Mouse (Mus musculus) T-cell, adult 66 days (primary cell): Measurements from ENCODE around the gene Pvr. TPM values are rescaled to one million over a fixed set of nuclear protein-coding genes. Genes with fewer than 3 reads are reported as not detected.

Experiments used
- total RNA-seq, 2 experiments: library from RNA; stranded (reverse); gene quantifications; 3 replicates in 1 of 2; 4 replicates in 1 of 2; pipeline ENCODE4 v1.2.4; 2023

Pvr gene
- total RNA-seq, result 10 to 100 TPM; 69.4 to 80.7 TPM

DNA sequence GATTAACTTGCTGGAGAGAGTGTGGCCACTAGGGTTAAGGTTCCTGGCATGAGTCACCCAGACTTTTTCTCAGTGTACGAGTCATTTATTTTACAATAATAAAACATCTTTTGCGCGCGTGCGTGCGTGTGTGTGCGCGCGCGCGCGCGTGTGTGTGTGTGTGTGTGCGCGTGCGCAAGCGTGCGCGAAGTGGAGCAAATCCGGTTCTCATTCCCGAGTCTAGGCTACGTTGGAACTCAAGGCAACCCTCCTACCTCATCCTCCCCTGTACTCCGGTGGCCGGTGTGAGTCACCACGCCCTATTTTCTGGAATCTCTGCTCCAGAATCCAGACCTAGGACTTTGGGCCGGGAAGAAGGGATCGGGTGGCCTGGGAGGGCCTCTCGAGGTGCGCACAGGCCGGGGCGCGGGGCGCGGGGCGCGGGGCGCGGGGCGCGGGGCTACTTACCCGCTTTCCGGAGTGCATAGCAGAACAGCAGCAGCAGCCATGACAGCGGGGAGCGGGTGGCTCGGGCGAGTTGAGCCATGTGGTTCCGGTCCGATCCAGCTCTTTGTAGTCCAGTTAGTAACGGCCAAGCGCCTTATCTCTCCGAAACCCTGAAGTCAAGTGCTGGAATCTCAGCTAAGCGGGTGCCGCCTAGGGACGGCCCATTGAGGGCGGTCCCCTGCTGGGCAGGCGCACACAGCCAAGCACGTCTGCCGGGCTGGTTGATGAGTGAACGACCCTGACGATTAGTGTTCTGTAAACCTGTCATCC lies at the start of gene Pvr:
Gene Pvr, minus strand, starts transcription at position 655 of the 756 bp plus-strand sequence.

DNA sequence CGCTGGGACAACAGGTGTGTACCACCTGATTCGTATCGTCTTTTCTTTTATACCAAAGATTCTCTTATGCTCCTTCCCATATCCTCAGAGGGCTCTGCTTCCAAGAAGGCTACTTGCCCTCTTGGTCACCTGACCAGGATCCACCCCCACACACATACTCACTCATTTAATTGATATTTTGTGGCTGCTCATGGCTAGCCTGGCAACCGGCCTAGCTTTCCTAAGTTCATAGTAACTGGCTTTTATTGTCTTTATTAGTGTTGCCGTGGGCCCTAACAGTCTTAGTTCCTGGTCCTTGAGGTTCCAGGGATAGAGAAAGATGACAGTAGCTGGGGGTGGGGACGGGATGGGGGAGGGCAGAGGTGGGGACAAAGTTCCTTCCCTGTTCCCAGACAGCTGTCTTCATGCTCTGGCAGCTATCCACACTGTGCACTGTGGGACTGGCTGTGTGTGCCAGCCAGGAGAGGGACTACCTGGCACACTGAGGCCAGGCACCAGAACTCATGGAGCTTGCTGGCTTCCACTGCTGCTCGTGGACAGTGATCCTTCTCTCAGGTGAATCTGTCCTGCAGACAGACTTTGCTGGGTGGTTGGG lies 44.1 kb upstream of the Pvr start, which contains the start of gene Ceacam20:
Gene Ceacam20, plus strand, starts transcription at position 428 of the 595 bp plus-strand sequence.

DNA sequence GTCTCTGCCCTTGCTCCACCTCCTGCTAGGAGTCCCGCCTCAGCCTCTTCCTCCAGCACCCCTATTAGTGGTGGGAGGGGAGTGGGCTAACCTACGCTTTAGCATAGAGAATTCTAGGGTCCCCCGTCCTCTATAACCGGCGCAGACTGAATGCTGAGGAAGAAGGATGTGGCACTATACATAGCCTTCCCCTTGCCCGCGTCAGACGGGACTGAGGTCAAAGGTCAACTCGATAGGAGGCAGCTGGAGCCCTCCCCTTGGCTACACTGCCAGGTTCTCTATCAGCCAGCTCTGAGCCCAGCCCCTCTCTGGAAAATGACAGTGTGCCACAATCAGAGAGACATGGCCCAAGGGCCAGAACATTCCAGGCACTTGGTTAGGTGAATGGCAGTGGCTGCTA lies 29.6 kb upstream of the Pvr start, which contains the start of gene Igsf23:
Gene Igsf23, minus strand, starts transcription at position 168 of the 400 bp plus-strand sequence.

DNA sequence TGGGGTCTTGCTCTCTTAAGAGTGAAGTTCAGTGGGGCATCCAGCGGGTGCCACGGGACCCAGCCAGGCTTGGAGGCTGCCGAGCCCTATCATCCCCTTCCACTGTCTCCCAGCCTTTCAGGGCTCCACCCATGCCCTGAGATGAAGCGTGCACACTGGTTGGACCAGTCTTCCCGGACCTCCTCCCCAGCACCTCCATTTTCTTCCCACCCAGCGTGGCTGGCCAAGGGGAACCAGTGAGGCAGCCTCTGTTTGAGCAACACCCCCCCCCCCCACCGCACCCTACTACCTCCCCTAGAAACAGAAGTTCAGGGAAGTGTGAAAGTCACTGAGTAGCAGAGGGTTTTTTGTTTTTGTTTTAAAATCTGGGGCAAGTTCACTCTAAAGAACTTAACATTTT lies 33.1 kb downstream of the Pvr start, which contains the start of gene Ceacam19:
Gene Ceacam19, minus strand, starts transcription at position 117 of the 400 bp plus-strand sequence.

DNA sequence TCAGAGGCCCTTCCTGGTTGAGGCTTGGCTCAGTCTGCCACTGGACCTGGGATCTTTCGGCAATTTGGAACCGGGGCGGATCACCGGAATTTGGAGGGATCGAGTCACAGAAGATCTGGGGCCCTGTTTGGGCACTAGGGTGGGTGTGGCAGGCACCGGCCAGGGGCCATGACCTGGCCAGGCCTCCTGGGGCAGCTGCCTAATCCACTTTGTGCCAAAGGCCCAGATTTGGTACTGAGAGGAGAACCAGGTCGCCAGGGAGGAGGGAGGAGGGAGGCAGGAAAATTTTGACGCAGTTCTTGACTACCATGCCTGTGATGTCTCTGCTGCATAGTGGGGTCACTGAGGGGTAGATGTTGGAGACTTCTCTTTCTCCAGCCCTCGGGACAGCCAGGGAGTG lies 59.8 kb downstream of the Pvr start, which contains the start of gene Ceacam16:
Gene Ceacam16, minus strand, starts transcription at position 101 of the 400 bp plus-strand sequence.

Other genes starting within 250 kb of the Pvr start
- gene Apoc2, start 243.2 kb downstream of the Pvr start, total RNA-seq, result not detected
- not detected for gene Gm44805, start 239.7 kb downstream of the Pvr start, total RNA-seq
- not detected for gene Apoc4, start 239.7 kb downstream of the Pvr start, total RNA-seq
- 1 to 10 TPM in 1 of 2 experiments, not detected in 1; 1.7 TPM for gene Apoc1, start 228.5 kb downstream of the Pvr start, total RNA-seq
- gene Apoe, start 222.0 kb downstream of the Pvr start, total RNA-seq, result 10 to 100 TPM; 28.3 to 31.4 TPM
- 10 to 100 TPM; 55.3 to 66.2 TPM for gene Tomm40, start 205.7 kb downstream of the Pvr start, total RNA-seq
- under 1 TPM in 1 of 2 experiments, not detected in 1; 0.38 TPM for gene Nectin2, start 170.7 kb downstream of the Pvr start, total RNA-seq
- gene Bcam, start 150.1 kb downstream of the Pvr start, total RNA-seq, result under 1 TPM in 1 of 2 experiments, not detected in 1; 0.24 TPM
- gene Cblc, start 124.4 kb downstream of the Pvr start, total RNA-seq, result not detected
- gene Bcl3, start 98.4 kb downstream of the Pvr start, total RNA-seq, result 10 to 100 TPM; 29.5 to 32.2 TPM
- gene Gm19345, start 69.2 kb downstream of the Pvr start, total RNA-seq, result not detected
- gene Ceacam16, start 59.9 kb downstream of the Pvr start, total RNA-seq, result under 1 TPM; 0.36 to 0.90 TPM
- gene Ceacam19, start 33.2 kb downstream of the Pvr start, total RNA-seq, result not detected
- 1 to 10 TPM; 3.4 to 6.3 TPM for gene Igsf23, start 29.6 kb upstream of the Pvr start, total RNA-seq
- not detected for gene Ceacam20, start 44.3 kb upstream of the Pvr start, total RNA-seq
- not detected for gene Nlrp9b, start 70.3 kb upstream of the Pvr start, total RNA-seq
- not detected for gene Vmn1r91, start 178.5 kb upstream of the Pvr start, total RNA-seq
- gene Gm16442, start 201.4 kb upstream of the Pvr start, total RNA-seq, result not detected
- not detected for gene Vmn1r93, start 217.9 kb upstream of the Pvr start, total RNA-seq
- gene Vmn1r94, start 247.2 kb upstream of the Pvr start, total RNA-seq, result not detected